Mouse (Mus musculus) left cerebral cortex, postnatal 25 days (tissue): ENCODE results near the gene Ccn2. TPM values are rescaled to one million over a fixed set of nuclear protein-coding genes. Genes with fewer than 3 reads are reported as not detected.
"Not testable (repeated sequence)": the region's sequence is repeated elsewhere in the genome, so short reads cannot be mapped to it uniquely, and the experiment has no call there.

Experiments used
- DNase-seq, 2 experiments: peaks; one replicate each; pipeline ENCODE4 v3.0.0; 2022; ENCODE audit warnings: low spot score in 2 of 2, mixed read lengths in 1 of 2
- intact Hi-C: fragments of 180-260 bp; cut with DNase I; formaldehyde crosslinking; loops from one replicate; pipeline ENCODE4 v1.15.1; 2025
- total RNA-seq, 2 experiments: library from RNA; stranded (reverse); gene quantifications; 2 replicates each; pipeline ENCODE4 v1.2.3; 2021

Gene Ccn2
- total RNA-seq, 2 experiments from 2014 or later = 24.1 to 25.6 TPM

DNA sequence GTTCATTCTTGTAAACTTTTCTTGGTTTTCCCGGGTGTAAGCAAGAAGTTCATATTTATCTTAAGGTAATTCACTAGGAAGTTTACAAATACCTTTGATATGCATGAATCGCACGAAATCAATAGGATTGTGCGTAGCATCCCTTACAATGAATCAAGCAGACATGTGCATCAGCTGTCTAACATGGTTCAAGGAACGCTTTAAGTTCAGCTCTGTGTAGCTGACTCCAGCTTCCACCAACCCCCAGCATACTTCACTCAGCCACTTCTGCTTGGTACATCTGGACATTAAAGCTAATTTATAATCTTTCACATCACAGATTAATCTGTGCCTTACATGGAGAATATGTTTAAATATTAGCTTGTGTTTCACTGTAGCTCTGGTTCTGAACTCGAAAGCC, 3.5 kb downstream of the Ccn2 start:
- intact Hi-C loops = no loop called here
- no peak for DNase-seq

DNA sequence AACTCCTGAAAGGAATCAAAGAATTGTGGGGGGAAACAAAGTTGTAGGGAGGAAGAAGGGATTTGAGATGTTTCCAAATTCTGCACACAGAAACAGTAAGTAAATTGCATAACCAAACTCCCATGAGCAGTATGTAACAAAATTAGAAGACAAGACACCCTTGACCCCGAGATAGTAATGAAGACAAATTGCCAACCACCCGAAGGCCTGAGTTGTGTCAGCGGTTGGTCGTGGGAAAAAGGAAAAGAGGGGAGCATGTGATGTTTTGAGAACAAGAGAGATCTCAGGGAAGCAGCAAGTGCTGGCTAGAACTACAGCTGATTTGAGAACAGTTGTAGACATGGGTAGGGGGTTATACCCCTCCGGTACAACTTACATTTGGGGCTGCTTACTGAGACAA, 4.6 kb downstream of the Ccn2 start:
- intact Hi-C loops = no loop called here

DNA sequence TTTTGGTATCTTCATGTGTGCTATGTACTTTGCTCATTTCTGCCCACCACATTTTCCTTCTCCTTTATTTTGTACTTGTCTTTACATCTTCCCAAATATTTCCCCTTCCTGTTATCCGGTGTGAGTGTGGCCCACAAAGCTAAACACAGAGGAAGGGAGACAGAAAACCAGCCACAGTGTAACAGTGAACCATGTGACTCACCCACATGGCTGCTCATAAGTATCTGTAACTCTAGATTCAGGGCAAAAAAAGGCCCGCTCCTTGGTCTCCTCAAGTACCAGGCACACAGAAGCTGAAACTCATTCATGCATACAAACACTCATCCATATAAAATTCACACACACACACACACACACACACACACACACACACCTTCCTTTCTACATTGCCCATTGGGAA, 7.8 kb downstream of the Ccn2 start:
- DNase-seq = no peak
- intact Hi-C loops = no loop called here

More for the DNA sequence above, 4.6 kb downstream of the Ccn2 start:
- DNase-seq = no peak

DNA sequence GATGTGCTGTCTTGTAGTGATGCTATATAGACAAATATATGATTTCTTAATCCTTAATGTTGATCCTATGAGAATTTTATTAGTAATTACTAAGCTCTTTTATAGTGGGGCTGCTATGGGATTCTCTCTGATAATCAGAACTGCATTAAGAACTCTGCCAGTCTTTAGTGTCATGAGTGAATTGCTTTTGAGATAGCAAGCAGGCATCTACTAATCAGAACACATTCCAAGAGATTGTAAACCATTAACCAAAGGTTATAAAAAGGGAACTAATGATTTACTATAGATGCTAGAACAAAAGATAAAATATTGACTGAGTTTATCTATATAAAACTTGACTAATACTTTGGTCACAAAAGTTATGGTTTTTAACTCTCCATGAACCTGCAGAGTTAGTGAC, 8.5 kb downstream of the Ccn2 start:
- intact Hi-C loops = no loop called here
- no peak for DNase-seq

- intact Hi-C loops = no loop called here
- DNase-seq = no peak
Observed at GRCm38 (mm10) chr10:24609146-24609545, 13.9 kb downstream of the Ccn2 start.

GRCm38 (mm10) chr10:24609766-24610165, 14.5 kb downstream of the Ccn2 start:
- no peak for DNase-seq
- intact Hi-C loops = no loop called here

DNA sequence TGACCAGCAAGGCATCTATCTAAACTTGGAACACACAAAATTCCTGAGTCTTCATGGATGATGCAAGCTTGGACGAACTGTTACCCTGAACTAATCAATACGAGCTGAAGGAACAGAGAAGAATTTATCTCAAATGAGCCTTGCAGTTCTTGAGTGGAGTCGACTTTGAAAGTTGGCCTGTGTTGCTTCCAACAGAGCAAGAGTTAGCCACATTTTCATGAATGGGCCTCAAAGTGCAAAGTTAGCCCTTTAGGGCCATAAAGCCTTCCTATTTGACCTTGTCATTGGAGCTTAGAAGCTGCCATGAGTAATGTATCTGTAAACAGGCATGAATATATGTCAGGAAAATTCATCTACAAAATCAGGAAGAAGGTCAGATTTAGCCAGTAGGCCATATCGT, 19.5 kb downstream of the Ccn2 start:
- DNase-seq = no peak
- intact Hi-C loops = no loop called here

DNA sequence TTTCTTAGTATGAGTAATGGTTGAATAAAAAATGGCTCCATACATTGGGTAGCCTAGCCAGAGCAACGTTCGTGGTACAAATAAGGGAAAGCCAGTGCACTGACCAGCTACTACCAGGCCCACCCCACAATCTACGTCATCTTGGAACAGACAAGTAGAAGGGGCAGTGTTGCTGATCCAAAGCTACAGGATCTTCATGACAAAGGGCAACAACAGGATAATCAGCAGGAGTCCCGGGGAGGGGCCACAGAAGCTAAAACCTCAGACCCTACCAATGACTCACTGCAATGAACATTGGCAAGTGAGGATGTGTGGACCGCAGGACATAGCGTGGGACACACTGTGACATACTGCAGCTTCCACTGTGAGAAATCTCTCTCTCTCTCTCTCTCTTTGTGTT, 20.6 kb downstream of the Ccn2 start:
- intact Hi-C loops = no loop called here
- DNase-seq = no peak

DNA sequence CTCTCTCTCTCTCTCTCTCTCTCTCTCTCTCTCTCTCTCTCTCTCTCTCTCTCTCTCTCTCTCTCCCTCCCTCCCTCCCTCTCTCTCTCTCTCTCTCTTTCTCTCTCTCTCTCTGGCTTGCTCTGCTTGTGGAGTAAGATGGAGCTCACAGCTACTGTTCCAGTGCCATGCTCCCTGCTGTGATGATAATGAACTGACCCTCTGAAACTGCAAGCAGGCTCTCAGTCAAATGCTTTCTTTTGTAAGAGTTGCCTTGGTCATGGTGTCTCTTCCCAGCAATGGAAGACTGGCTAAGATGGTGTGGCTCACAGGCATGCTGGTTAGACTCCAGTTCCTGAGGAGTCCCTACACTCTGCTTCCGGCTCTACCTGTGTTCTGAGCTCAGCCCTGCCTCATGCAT, 21.3 kb downstream of the Ccn2 start:
- DNase-seq, intact Hi-C loops: not testable (repeated sequence)

DNA sequence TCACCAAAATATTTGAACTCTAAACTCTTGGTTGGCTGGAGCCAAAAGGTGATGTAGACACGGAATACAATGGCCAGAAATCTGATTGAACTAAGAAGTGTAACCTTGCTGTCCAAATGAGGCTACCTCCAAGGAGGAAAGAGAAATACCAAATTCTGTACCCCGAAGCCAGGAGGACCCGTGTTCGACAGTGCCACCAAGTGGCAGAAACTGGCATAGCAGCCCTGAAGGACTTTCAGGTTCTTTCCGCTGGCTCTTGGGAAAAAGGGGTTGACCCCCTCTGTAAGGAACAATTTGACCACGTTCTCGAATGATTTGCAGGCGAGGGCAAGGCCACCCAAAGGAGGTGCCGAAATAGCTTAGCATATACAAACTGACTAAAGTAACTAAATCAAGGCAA, 26.3 kb downstream of the Ccn2 start:
- peak; percentile 31 to 35 for DNase-seq
- intact Hi-C loops = loop anchor here (5.0 kb wide), 3 partner anchors 289 to 449 kb away; no protein-coding TSS in a partner anchor

GRCm38 (mm10) chr10:24622586-24622985, 27.3 kb downstream of the Ccn2 start:
- peak; percentile 48 to 57 for DNase-seq
- intact Hi-C loops = loop anchor here (2.0 to 5.0 kb wide), 4 partner anchors 240 to 450 kb away; no protein-coding TSS in a partner anchor

DNA sequence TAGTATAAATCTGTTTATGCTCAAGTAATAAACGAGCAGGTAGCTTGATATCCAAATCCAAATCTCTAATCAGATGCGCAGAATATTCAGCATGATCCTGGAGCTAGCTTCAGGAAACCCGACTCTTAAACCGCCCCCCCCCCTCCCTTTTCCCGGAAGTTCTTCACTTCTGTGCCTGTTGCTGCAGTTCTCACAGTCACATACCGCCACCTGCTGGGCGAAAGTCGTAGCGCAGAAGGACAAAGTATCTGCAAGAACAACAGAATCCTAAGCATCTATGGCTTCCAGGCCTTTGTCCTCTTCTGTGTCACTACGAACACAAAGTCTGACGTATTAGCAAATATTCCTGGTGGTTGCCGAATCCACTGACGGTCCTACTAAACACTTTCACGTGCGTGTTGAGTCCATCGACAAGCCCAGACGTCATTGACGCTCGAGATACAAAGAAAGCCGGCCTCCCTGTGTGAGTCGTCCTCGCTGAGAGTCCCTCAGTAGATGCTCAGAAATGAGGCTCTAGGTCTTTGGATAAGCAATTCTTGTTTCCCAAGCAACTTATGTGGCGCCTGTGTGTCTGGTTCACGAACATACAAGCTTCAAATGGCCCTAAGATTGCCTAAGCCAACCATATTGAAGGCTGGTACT, 29.9 kb downstream of the Ccn2 start:
- DNase-seq = peak; percentile 81 to 85
- intact Hi-C loops = loop anchor here (5.0 kb wide), 1 partner anchor 313 kb away; no protein-coding TSS in a partner anchor

DNA sequence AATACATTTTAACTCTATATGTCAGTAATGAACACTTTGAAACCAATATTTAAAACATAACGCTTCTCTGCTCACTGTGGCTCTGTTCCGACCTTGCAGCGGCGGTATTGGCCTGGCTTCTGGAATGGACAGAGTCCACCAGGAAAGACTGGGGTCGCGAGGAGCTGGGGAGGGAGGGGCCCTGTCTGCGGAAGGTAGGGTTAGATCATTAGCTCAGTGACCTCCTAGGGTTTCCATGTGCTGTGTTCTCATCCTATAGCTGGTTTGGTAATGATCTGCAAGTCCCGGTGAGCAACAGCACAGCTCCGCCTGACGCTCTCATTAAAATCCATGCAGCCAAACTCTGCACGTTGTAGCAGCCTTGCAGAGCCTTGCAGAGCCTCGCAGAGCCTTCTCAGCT, 32.0 kb downstream of the Ccn2 start:
- DNase-seq = no peak
- intact Hi-C loops = loop anchor here (5.0 kb wide), 1 partner anchor 315 kb away; no protein-coding TSS in a partner anchor

DNA sequence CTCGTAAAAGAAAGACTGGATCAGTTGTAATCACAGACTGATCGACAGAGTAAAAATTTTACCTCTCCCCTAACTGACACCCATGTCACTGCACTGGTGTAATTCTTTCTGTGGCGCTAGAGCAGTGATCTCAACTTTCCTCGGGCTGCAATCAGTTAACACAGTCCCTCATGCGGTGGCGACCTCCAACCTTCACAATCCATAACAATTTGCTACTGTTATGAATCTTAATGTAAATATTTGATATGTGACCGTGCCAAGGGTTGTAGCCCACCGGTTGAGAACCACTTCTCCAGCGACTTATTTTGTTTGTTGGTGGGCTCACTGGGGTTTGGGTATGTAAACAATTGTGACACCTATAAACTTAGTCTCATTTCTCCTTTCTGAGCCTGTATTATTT, 33.2 kb downstream of the Ccn2 start:
- DNase-seq = no peak
- intact Hi-C loops = loop anchor here (5.0 kb wide), 1 partner anchor 316 kb away; no protein-coding TSS in a partner anchor

- no peak for DNase-seq
- intact Hi-C loops = loop anchor here (5.0 kb wide), 1 partner anchor 317 kb away; no protein-coding TSS in a partner anchor
Observed at GRCm38 (mm10) chr10:24629086-24629720, 34.0 kb downstream of the Ccn2 start.

- intact Hi-C loops = loop anchor here (2.0 to 5.0 kb wide), 2 partner anchors 82 to 158 kb away; partner anchors contain the start of gene Enpp1
- DNase-seq = peak; percentile 74 to 78
Observed at GRCm38 (mm10) chr10:24630469-24631081, 35.3 kb downstream of the Ccn2 start.

DNA sequence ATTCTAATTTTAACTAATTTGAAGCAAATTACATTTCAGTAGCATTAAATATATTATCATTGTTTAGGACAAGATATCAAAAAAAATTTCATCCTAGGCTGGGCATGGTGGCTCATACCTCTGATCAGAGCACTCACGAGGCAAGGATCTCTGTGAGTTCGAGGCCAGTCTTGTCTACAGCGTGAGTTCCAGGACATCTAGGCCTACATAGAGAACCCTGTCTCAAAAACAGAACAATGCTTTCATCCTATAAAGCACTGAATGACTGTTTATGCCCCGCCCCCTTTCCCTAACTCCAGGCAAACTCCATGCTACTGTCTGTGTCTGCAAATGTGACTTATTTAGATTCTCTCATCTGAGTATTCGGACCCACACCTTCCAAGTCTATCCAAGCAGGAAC, 35.9 kb downstream of the Ccn2 start:
- no peak for DNase-seq
- intact Hi-C loops = loop anchor here (2.0 to 5.0 kb wide), 2 partner anchors 81 to 158 kb away; partner anchors contain the start of gene Enpp1

DNA sequence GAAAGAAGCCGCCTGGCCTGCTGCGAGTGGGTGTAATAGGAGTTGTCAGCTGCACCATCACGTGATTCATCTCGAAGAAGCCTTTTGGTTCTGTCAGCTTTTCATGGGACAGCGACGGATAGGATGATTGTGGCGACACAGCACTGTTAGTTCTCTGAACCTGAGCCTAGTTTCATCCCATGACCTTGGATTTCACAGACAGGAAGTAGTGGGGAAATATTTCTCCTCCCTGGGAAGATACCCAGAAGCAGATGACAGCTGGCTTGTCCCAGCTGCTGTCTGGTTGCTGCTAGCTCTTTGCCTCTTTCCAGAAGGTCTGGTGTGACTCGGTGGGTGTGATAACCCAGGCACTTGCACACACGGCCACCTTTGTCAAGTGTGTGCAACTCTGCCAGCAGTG, 39.0 kb downstream of the Ccn2 start:
- no peak for DNase-seq
- intact Hi-C loops = loop anchor here (5.0 kb wide), 1 partner anchor 78 kb away; the partner anchor contains the start of gene Enpp1

GRCm38 (mm10) chr10:24635331-24635815, 40.1 kb downstream of the Ccn2 start:
- intact Hi-C loops = no loop called here
- no peak for DNase-seq

GRCm38 (mm10) chr10:24635884-24636283, 40.6 kb downstream of the Ccn2 start:
- DNase-seq = no peak
- intact Hi-C loops = no loop called here
